Mouse (Mus musculus): Measurements from ENCODE around the gene Arrdc2.

DNA sequence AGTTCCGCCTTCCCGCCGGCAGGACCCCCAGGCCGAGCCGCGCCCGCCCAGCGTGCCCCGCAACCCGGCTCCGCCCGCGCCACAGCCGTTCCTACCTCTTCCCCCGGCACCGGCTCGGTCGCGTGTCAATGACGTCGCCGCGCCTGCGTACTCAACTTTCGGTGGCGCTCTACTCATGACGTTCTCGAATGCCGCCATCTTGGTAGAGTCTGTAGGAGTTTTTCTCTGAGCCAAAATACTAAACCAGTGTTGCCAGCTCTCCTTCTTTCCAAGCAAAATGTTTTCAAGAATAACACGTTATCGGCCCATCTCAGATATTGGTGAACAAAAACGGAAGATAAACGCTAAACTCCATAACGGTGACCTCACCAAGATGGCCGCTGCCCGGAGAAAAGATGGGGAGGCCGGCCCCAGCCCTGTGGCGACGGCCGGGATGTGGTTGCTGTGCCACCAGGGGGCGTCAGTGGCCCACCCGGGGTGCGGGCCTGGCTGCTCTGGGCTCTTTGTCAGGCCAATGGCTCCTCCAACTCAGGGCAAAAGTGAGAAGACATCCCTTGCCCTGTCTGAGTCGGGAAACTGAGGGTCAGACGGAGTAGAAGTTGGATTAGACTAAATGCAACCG, 34.0 kb upstream of the Arrdc2 start, which contains the start of gene Ccdc124:
- peak; percentile 93 for TF ChIP-seq CTCF (IDR thresholded peaks at IDR 0.05; ENCODE audit: low read depth)
- TF ChIP-seq EP300 (IDR thresholded peaks at IDR 0.05; ENCODE audit: low read depth), result no peak
